Mouse (Mus musculus) limb, embryonic 13.5 days (tissue): Measurements from ENCODE around the gene Rdh19. TPM values are rescaled to one million over a fixed set of nuclear protein-coding genes. Genes with fewer than 3 reads are reported as not detected.
"Not testable (repeated sequence)": the region's sequence is repeated elsewhere in the genome, so short reads cannot be mapped to it uniquely, and the experiment has no call there.

ENCODE experiments used
- ATAC-seq: fragments of 200-750 bp; cut with Nextera tagmentation; 2 replicates; pipeline ENCODE4 v1.8.0; 2017; ENCODE audit warnings: low read depth, moderate number of reproducible peaks, moderate TSS enrichment; ENCODE audit not compliant: low FRiP score
- H3K27ac ChIP-seq: fragments of 300-500 bp; sonication (generic); 2 replicates; pipeline ENCODE4 v1.5.1; 2015; ENCODE audit warnings: inconsistent platforms, mild to moderate bottlenecking, moderate library complexity
- H3K27me3 ChIP-seq: fragments of 300-500 bp; sonication (generic); 2 replicates; pipeline ENCODE4 v1.6.1; 2015; ENCODE audit warnings: mild to moderate bottlenecking, inconsistent platforms
- H3K36me3 ChIP-seq: fragments of 300-500 bp; sonication (generic); 2 replicates; pipeline ENCODE4 v1.6.1; 2015; ENCODE audit warnings: inconsistent platforms, mild to moderate bottlenecking, moderate library complexity
- H3K4me1 ChIP-seq: fragments of 300-500 bp; sonication (generic); 2 replicates; pipeline ENCODE4 v1.6.1; 2015; ENCODE audit warnings: inconsistent platforms
- H3K4me2 ChIP-seq: fragments of 300-500 bp; sonication (generic); replicated peaks from 2 replicates; pipeline ENCODE4 v1.6.1; 2015; ENCODE audit warnings: inconsistent platforms, mild to moderate bottlenecking, moderate library complexity
- H3K4me3 ChIP-seq: fragments of 300-500 bp; sonication (generic); 2 replicates; pipeline ENCODE4 v1.5.1; 2015; ENCODE audit warnings: moderate library complexity, mild to moderate bottlenecking, inconsistent platforms
- H3K9ac ChIP-seq: fragments of 300-500 bp; sonication (generic); 2 replicates; pipeline ENCODE4 v1.6.1; 2015; ENCODE audit warnings: mild to moderate bottlenecking, inconsistent platforms
- H3K9me3 ChIP-seq: fragments of 300-500 bp; sonication (generic); 2 replicates; pipeline ENCODE4 v1.6.1; 2016; ENCODE audit warnings: inconsistent platforms
- WGBS: fragments of 180-500 bp; shearing (Covaris S2); methylation state at CpG from one replicate; pipeline ENCODE4 v1.1.7; 2015; 5-methylcytosine and 5-hydroxymethylcytosine counted together
- polyA plus RNA-seq: library from polyadenylated mRNA; unstranded; fragments of >200 nt; fragmentation: Nextera tagmentation; extraction: Ambion mirVana; gene quantifications from 2 replicates; pipeline ENCODE4 v1.2.1, GENCODE M21; 2015

Rdh19 gene
- polyA plus RNA-seq: not detected in 2 replicates

- H3K4me2 ChIP-seq: no peak within 1 kb of the TSS
- H3K4me3 ChIP-seq: no peak within 1 kb of the TSS
- no peak within 1 kb of the TSS for H3K9ac ChIP-seq
- H3K4me1 ChIP-seq: no peaks in the 10 kb centered on the region
- H3K36me3 ChIP-seq: no peaks in the 10 kb centered on the region
- WGBS: 80% methylated on average over 1 of the region's 1 CpGs
- ATAC-seq: no peak
- H3K27me3 ChIP-seq: no peaks in the 10 kb centered on the region
- no peak within 1 kb of the TSS for H3K27ac ChIP-seq
- no peaks in the 10 kb centered on the region for H3K9me3 ChIP-seq
Measured at GRCm38 (mm10) chr10:127849628-127850027, at the start of gene Rdh19. Gene Rdh19 (plus strand): TSS chr10:127849928.

DNA sequence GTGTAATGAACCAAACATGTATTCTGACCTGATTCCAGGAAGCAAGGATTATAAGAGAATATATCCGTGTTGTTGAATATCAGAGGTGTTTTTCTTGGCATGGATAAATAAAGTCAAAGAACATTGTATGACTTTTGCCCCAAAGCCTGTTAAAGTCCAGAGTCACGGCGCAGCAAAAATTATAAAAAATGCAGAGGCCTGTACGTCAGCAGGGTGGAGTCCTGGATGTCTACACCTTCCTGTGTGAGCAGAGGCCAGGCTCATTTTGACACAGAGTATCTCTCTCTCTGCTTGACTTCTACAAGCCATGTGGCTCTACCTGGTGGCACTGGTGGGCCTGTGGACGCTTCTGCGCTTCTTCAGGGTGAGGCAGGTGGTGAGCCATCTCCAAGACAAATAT is 48.8 kb upstream of the Rdh19 start, which contains the start of gene Rdh16:
TSS of gene Rdh16 (plus strand) at position 262 of the 400 bp plus-strand sequence.
- H3K9ac ChIP-seq: no peak within 1 kb of the TSS
- H3K9me3 ChIP-seq: peaks cover 5% of the 10 kb centered on the region; the same call in 1 of the 2 replicates
- no peak within 1 kb of the TSS for H3K27ac ChIP-seq
- no peaks in the 10 kb centered on the region for H3K36me3 ChIP-seq
- no peak within 1 kb of the TSS for H3K4me2 ChIP-seq
- H3K4me3 ChIP-seq: no peak within 1 kb of the TSS
- H3K4me1 ChIP-seq: no peaks in the 10 kb centered on the region
- no peak for ATAC-seq
- no peaks in the 10 kb centered on the region for H3K27me3 ChIP-seq
- WGBS: 88% methylated on average over 6 of the region's 6 CpGs

DNA sequence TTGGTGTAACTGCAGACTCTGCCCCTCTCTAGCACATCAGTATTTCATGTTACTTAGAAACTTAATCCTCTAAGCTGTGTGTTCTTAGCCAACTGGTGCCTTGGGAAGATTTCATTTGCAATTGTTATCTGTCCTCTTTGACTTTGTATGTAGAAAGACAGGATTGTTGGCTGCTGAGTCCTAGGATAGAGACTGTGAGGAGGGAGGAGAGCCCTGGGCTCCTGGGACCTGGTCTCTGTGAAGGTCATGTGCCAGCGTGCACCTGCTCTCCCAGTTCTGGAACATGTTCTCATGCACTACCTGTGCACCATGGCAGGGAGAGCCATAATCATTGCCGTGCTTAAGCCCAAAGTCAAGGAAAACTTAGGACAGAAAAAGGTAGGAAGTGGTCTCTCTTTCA is 48.1 kb upstream of the Rdh19 start:
- Histone ChIP-seq H3K4me2 (no peak overlapping the region), H3K4me3 (no peak overlapping the region), H3K9ac (no peak overlapping the region), H3K27ac (no peak overlapping the region), H3K36me3 (no peaks in the 10 kb centered on the region), H3K9me3 (peaks cover 3% of the 10 kb centered on the region; the same call in 1 of the 2 replicates), H3K27me3 (no peaks in the 10 kb centered on the region), H3K4me1 (no peaks in the 10 kb centered on the region)
- WGBS: 91% methylated on average over 2 of the region's 2 CpGs
- no peak for ATAC-seq

DNA sequence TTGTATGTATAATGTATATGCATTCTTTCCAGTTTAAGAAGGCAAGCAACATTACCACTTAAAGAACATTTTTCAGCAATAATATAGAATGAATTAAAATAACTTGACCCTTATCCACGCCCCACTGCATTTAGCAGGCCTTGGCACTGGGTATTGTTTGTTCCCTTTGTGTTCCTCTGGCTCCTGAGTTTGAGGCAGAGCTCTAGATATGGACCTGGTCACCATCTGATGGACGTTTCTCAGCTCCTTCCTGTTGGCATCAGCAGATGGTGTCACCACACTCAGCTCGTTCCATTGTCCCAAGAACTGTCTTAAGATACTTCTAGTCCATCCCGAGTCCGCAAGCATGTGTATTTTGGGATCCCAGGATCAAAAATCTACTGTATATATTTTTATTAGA is 47.5 kb upstream of the Rdh19 start:
- Histone ChIP-seq H3K9ac (no peak overlapping the region), H3K27ac (no peak overlapping the region), H3K4me1 (no peaks in the 10 kb centered on the region), H3K36me3 (no peaks in the 10 kb centered on the region), H3K27me3 (no peaks in the 10 kb centered on the region), H3K9me3 (no peaks in the 10 kb centered on the region), H3K4me2 (no peak overlapping the region), H3K4me3 (no peak overlapping the region)
- WGBS: 76% methylated on average over 5 of the region's 5 CpGs
- no peak for ATAC-seq

GRCm38 (mm10) chr10:127804416-127804815 is 45.3 kb upstream of the Rdh19 start:
- Histone ChIP-seq H3K9me3 (no peaks in the 10 kb centered on the region), H3K4me3 (no peak overlapping the region), H3K4me2 (no peak overlapping the region), H3K27ac (no peak overlapping the region), H3K9ac (no peak overlapping the region), H3K4me1 (no peaks in the 10 kb centered on the region), H3K27me3 (no peaks in the 10 kb centered on the region), H3K36me3 (no peaks in the 10 kb centered on the region)
- no peak for ATAC-seq
- 69% methylated on average over 7 of the region's 7 CpGs for WGBS

DNA sequence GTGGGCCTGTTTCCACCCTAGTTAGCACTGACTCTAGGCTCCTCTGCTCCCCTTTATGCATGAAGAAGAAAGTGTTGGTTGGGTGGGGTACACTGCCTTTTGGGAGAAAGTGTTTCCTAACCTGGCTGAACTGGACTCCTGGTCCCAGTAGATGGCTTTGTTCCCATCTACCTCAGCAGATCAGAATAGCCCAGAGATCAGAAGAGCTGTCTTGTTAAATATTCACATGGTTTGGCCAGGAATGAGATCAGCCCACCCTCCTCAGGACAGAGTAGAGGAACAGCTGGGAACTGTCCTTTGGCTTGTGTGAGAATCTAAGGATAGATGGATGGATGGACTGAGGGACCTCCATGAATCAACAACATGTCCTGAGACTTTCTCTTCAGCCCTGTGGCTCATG is 33.8 kb upstream of the Rdh19 start:
- H3K4me1 ChIP-seq: no peaks in the 10 kb centered on the region

GRCm38 (mm10) chr10:127817268-127817910 is 32.3 kb upstream of the Rdh19 start:
- not testable (repeated sequence) for H3K27me3 ChIP-seq, H3K4me3 ChIP-seq, H3K27ac ChIP-seq, H3K36me3 ChIP-seq, H3K4me1 ChIP-seq, H3K9ac ChIP-seq, H3K4me2 ChIP-seq, ATAC-seq
- WGBS: 72% methylated on average over 4 of the region's 4 CpGs
- H3K9me3 ChIP-seq: peaks cover 13% of the 10 kb centered on the region; the same call in 1 of the 2 replicates

More for the DNA sequence above, 33.8 kb upstream of the Rdh19 start:
- Histone ChIP-seq H3K36me3 (no peaks in the 10 kb centered on the region), H3K27ac (no peak overlapping the region), H3K9me3 (peaks cover 11% of the 10 kb centered on the region; the same call in 1 of the 2 replicates), H3K9ac (no peak overlapping the region), H3K4me3 (no peak overlapping the region), H3K4me2 (no peak overlapping the region), H3K27me3 (no peaks in the 10 kb centered on the region)
- ATAC-seq: no peak

GRCm38 (mm10) chr10:127821806-127822205 is 27.9 kb upstream of the Rdh19 start:
- H3K9me3 ChIP-seq: peaks cover 13% of the 10 kb centered on the region; the same call in 1 of the 2 replicates
- not testable (repeated sequence) for H3K4me1 ChIP-seq, H3K4me2 ChIP-seq, H3K36me3 ChIP-seq, ATAC-seq, H3K27ac ChIP-seq, H3K4me3 ChIP-seq, H3K27me3 ChIP-seq, H3K9ac ChIP-seq
- WGBS: 82% methylated on average over 2 of the region's 2 CpGs

GRCm38 (mm10) chr10:127825386-127825785 is 24.3 kb upstream of the Rdh19 start:
- Histone ChIP-seq H3K36me3 (no peaks in the 10 kb centered on the region), H3K9me3 (0 out of 2 replicates have a peak, but pooled peaks cover 3% of the 10 kb centered on the region), H3K9ac (no peak overlapping the region), H3K27ac (no peak overlapping the region), H3K27me3 (no peaks in the 10 kb centered on the region), H3K4me2 (no peak overlapping the region), H3K4me1 (no peaks in the 10 kb centered on the region), H3K4me3 (no peak overlapping the region)
- 78% methylated on average over 6 of the region's 6 CpGs for WGBS
- no peak for ATAC-seq

DNA sequence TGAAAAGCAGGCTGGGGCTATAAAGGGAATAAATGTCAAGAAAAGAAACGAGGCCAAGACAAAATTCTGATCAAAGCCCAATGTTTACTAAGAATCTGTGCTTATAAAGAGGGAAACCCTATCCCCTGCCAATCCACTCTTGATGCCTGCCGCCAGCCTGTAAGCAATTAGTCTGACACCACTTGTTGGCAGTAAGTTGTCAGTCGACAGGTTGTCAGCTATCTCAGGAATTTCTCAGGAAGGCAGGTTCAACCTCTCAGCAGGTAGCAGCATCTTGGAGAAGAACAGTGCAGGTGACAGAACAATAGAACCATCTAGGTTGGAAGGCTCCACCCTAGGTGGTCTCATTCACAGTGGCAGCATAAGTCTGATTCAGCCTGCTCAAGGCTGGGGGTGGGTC is 20.6 kb upstream of the Rdh19 start:
- no peak overlapping the region for H3K4me3 ChIP-seq
- no peak overlapping the region for H3K9ac ChIP-seq
- no peak overlapping the region for H3K4me2 ChIP-seq
- H3K27ac ChIP-seq: no peak overlapping the region
- no peaks in the 10 kb centered on the region for H3K27me3 ChIP-seq
- WGBS: 64% methylated on average over 3 of the region's 3 CpGs
- no peaks in the 10 kb centered on the region for H3K4me1 ChIP-seq
- no peak for ATAC-seq
- H3K9me3 ChIP-seq: no peaks in the 10 kb centered on the region
- no peaks in the 10 kb centered on the region for H3K36me3 ChIP-seq

DNA sequence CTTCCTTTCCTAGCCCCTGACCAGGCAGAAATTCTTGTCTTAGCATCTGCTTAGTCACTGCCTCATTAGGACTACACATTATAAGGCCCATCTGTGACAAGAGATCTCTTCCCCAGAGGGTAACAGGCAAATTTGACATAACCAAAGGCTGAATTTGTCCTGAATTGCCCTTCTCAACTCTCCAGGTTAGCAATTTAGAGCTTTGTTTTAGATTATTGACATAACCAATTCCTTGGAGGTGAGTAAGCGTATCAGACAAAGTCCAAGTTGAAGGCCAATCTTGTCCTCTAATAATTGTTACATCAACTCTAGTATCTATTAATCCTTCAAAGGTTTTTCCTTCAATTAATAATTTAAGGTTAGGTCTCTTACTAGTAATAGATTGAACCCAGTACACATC is 15.5 kb upstream of the Rdh19 start:
- H3K9ac ChIP-seq, H3K4me2 ChIP-seq, ATAC-seq, H3K36me3 ChIP-seq, H3K4me1 ChIP-seq, H3K9me3 ChIP-seq, H3K4me3 ChIP-seq, H3K27me3 ChIP-seq, H3K27ac ChIP-seq: not testable (repeated sequence)
- WGBS: 98% methylated on average over 1 of the region's 1 CpGs

DNA sequence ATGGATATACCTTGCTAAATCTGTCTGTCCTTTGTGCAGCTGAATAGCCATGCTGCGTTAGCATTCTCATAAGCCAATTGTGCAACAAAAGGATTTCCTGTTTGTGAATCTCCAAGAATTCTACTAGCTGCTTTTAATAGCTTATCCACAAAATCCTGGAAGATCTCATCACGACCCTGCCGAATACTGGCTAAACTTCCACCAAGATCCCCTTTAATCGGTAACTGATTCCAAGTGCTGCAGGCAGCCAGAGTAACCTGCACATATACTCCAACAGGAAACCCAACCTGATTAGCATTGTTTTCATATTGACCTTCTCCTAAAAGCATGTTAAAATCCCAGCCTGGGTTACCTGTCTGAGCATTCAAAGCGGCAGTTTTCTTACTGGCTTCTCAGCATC is 14.4 kb upstream of the Rdh19 start:
- ATAC-seq: no peak
- Histone ChIP-seq H3K4me2 (no peak overlapping the region), H3K4me3 (no peak overlapping the region), H3K9ac (no peak overlapping the region), H3K27me3 (no peaks in the 10 kb centered on the region), H3K9me3 (no peaks in the 10 kb centered on the region), H3K36me3 (no peaks in the 10 kb centered on the region), H3K4me1 (no peaks in the 10 kb centered on the region), H3K27ac (no peak overlapping the region)
- 86% methylated on average over 5 of the region's 5 CpGs for WGBS

DNA sequence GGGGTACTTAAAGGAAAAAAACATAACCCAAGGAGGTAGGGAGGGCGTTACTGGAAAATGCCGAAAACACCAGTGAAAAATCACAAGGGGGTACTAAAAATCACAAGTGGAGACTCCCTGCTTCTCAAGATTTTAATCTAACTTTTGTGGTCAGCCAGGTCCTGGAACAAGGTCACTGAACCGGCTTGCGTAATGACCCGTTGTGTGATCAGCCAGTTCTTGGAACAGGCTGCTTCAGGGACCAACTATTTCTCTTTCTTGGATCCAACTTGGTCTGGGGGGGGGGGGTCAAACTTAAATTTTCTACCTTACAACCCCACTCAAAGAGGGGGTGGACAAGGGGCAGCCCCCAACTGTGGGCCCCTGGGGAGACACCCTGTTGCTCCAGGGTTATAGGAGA is 11.9 kb upstream of the Rdh19 start:
- H3K27me3 ChIP-seq, H3K4me2 ChIP-seq, ATAC-seq, H3K9me3 ChIP-seq, H3K9ac ChIP-seq, H3K27ac ChIP-seq, H3K4me1 ChIP-seq, H3K36me3 ChIP-seq, H3K4me3 ChIP-seq: not testable (repeated sequence)
- WGBS: 93% methylated on average over 5 of the region's 5 CpGs
